In the genomic region with DNA sequence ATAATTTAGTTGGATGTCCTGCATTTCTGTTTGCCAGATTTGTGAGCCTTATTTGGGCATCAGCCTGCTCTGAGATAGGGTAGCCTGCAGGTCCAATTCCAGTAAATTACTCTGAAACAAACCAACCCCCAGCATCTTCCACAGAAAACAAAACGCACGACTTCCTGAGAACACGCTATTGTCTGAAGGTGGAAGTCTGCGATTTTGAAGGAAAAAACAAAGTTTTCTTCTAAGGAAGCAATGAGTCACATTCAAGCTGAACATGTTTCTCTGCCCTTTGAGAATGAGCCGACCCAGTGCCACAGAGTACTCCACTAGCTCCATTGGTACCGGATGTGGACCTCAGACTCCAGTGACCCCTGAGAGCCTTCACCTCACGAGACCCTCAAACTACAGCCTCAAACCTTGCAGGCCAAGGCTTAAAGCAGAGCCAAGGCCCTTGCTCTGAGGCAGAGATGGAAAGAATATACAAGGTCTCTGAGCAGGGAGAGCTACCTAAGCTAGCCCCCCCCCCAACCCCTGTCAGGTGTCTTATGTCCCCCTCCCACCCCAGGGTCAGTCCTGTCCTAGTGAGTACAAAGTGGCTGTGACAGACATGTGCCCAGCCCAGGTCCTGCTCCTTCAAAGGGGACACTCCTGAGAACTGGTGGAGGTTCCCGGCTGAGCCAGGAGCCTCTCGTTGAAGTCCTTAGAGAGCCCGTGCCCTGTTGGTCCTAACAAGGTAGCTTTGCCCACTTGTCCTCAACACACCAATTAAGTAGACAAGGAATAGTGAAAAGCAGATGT, we compare ENCODE assay signal across 16 mouse cellular contexts.
DNase-seq lines count a peak whose midpoint lies in the region; ATAC-seq lines count a peak whose summit lies in the region.
"Had no signal": no experiment of that assay in that cellular context is flagged by ENCODE, and none has a peak within 500 bp of the region (broad histone marks: within the 10 kb centered on the region; RNA-seq: fewer than 3 reads in every experiment).

No protein-coding gene starts in this region.

- ATAC-seq in kidney, embryonic 15.5 days (replicated peaks; ENCODE audit: low FRiP score), result no peak; the same call in 1 of the 2 replicates
- ATAC-seq: liver, embryonic 12.5 days had no signal

- intact Hi-C loops in heart, postnatal 10 days (cut with DNase I), result no loop called here

- no peaks in the 10 kb centered on the region for H3K27me3 ChIP-seq in heart, embryonic 10.5 days (ENCODE audit: insufficient read depth, poor library complexity, severe bottlenecking)
- no peaks in the 10 kb centered on the region for H3K27me3 ChIP-seq in embryonic facial prominence, embryonic 10.5 days (replicated peaks; ENCODE audit: low read depth, poor library complexity, severe bottlenecking)
- H3K27me3 ChIP-seq in kidney, embryonic 15.5 days, result no peaks in the 10 kb centered on the region
- H3K27me3 ChIP-seq: embryonic facial prominence, embryonic 13.5 days; forebrain, embryonic 12.5 days; liver, embryonic 12.5 days; midbrain, embryonic 12.5 days had no signal

- DNase-seq in heart, embryonic 10.5 days (ENCODE audit: low spot score), result no peak
- DNase-seq in heart, postnatal 10 days, result no peak
- DNase-seq in kidney, adult 9 months, result peak; percentile 57
- DNase-seq in kidney, adult 18-20 months, result no peak
- no peak for DNase-seq in embryonic facial prominence, embryonic 10.5 days (ENCODE audit: low spot score)
- no peak for DNase-seq in urinary bladder, postnatal 36 days (ENCODE audit: low spot score in 2 of 2)
- DNase-seq in frontal cortex, postnatal 14 days (ENCODE audit: low spot score in 2 of 2), result no peak
- DNase-seq: adrenal gland, adult 2 months; cerebellum, postnatal 10 days; lung, postnatal 36 days had no signal

- peaks cover 13% of the 10 kb centered on the region for H3K4me1 ChIP-seq in heart, embryonic 10.5 days
- H3K4me1 ChIP-seq in embryonic facial prominence, embryonic 10.5 days, result peaks cover 21% of the 10 kb centered on the region
- H3K4me1 ChIP-seq in kidney, embryonic 15.5 days, result peaks cover 10% of the 10 kb centered on the region
- H3K4me1 ChIP-seq: liver, embryonic 12.5 days had no signal

- H3K9me3 ChIP-seq in heart, embryonic 10.5 days, result no peaks in the 10 kb centered on the region
- 0 out of 2 replicates have a peak, but pooled peaks cover 3% of the 10 kb centered on the region for H3K9me3 ChIP-seq in embryonic facial prominence, embryonic 10.5 days
- H3K9me3 ChIP-seq in kidney, embryonic 15.5 days (replicated peaks), result no peaks in the 10 kb centered on the region
- H3K9me3 ChIP-seq: embryonic facial prominence, embryonic 13.5 days; forebrain, embryonic 12.5 days; liver, embryonic 12.5 days; midbrain, embryonic 12.5 days had no signal

- no peak overlapping the region for H3K4me2 ChIP-seq in kidney, embryonic 15.5 days
- H3K4me2 ChIP-seq: embryonic facial prominence, embryonic 13.5 days; forebrain, embryonic 12.5 days; liver, embryonic 12.5 days; midbrain, embryonic 12.5 days had no signal

- WGBS in heart, embryonic 10.5 days, result 71% methylated on average over 10 of the region's 10 CpGs
- WGBS in embryonic facial prominence, embryonic 10.5 days, result 81% methylated on average over 10 of the region's 10 CpGs
- WGBS in kidney, embryonic 15.5 days, result 79% methylated on average over 10 of the region's 10 CpGs

- no peak overlapping the region for H3K4me3 ChIP-seq in heart, embryonic 10.5 days
- H3K4me3 ChIP-seq in embryonic facial prominence, embryonic 10.5 days, result no peak overlapping the region
- no peak overlapping the region for H3K4me3 ChIP-seq in kidney, embryonic 15.5 days (replicated peaks)
- H3K4me3 ChIP-seq: embryonic facial prominence, embryonic 13.5 days; forebrain, embryonic 12.5 days; liver, embryonic 12.5 days; midbrain, embryonic 12.5 days; myocyte had no signal

- H3K9ac ChIP-seq in kidney, embryonic 15.5 days, result no peak overlapping the region
- H3K9ac ChIP-seq: embryonic facial prominence, embryonic 13.5 days; forebrain, embryonic 12.5 days; liver, embryonic 12.5 days; midbrain, embryonic 12.5 days had no signal

- H3K36me3 ChIP-seq in heart, embryonic 10.5 days, result no peaks in the 10 kb centered on the region
- no peaks in the 10 kb centered on the region for H3K36me3 ChIP-seq in embryonic facial prominence, embryonic 10.5 days (replicated peaks)
- no peaks in the 10 kb centered on the region for H3K36me3 ChIP-seq in kidney, embryonic 15.5 days
- H3K36me3 ChIP-seq: embryonic facial prominence, embryonic 13.5 days; forebrain, embryonic 12.5 days; liver, embryonic 12.5 days; midbrain, embryonic 12.5 days had no signal

- H3K27ac ChIP-seq in heart, embryonic 10.5 days, result peak overlapping the region; percentile 67
- peak overlapping the region; percentile 75 for H3K27ac ChIP-seq in embryonic facial prominence, embryonic 10.5 days (replicated peaks)
- peak overlapping the region; percentile 61 for H3K27ac ChIP-seq in kidney, embryonic 15.5 days
- H3K27ac ChIP-seq: embryonic facial prominence, embryonic 13.5 days; forebrain, embryonic 12.5 days; liver, embryonic 12.5 days; midbrain, embryonic 12.5 days had no signal
